Mouse (Mus musculus) MEL (cell line): ENCODE data around the gene Wdr61.

Experiments
- CTCF ChIP-seq, 3 experiments: IDR thresholded peaks in 2 of 3; conservative IDR thresholded peaks in 1 of 3; 2 replicates each; pipeline ENCODE4 v1.5.1; 2011 to 2012; ENCODE audit warnings: low read length in 3 of 3, low read depth in 2 of 3, mild to moderate bottlenecking in 2 of 3, improper control_type of control experiment in 1 of 3, inconsistent platforms in 1 of 3, mixed read lengths in 1 of 3, moderate library complexity in 1 of 3; ENCODE audit not compliant: control insufficient read depth in 1 of 3, insufficient read depth in 1 of 3, poor library complexity in 1 of 3, severe bottlenecking in 1 of 3
- EP300 ChIP-seq, 2 experiments: IDR thresholded peaks; 2 replicates each; pipeline ENCODE4 v1.6.1; 2011; ENCODE audit warnings: improper control_type of control experiment in 2 of 2, low read length in 2 of 2, low read depth in 1 of 2, mild to moderate bottlenecking in 1 of 2
- GATA1 ChIP-seq: IDR thresholded peaks from 2 replicates; pipeline ENCODE4 v1.6.1; 2011; ENCODE audit warnings: low read depth, low read length, improper control_type of control experiment
- MAFK ChIP-seq: IDR thresholded peaks from 2 replicates; pipeline ENCODE4 v1.6.1; 2011; ENCODE audit warnings: low read depth, mild to moderate bottlenecking, low read length, improper control_type of control experiment, borderline replicate concordance
- POLR2A ChIP-seq, 2 experiments: IDR thresholded peaks; 2 replicates each; pipeline ENCODE4 v1.6.1; 2011 to 2012; ENCODE audit warnings: low read length in 2 of 2, mild to moderate bottlenecking in 2 of 2, control low read depth in 1 of 2, improper control_type of control experiment in 1 of 2, low read depth in 1 of 2, moderate library complexity in 1 of 2; ENCODE audit not compliant: control insufficient read depth in 1 of 2, insufficient read depth in 1 of 2, poor library complexity in 1 of 2
- POLR2AphosphoS2 ChIP-seq: IDR thresholded peaks from 2 replicates; pipeline ENCODE4 v1.6.1; 2011; ENCODE audit warnings: low read length, improper control_type of control experiment
- POLR2AphosphoS5 ChIP-seq: IDR thresholded peaks from 2 replicates; pipeline ENCODE4 v1.6.1; 2012; ENCODE audit warnings: low read depth, borderline replicate concordance, mild to moderate bottlenecking, inconsistent platforms, low read length, moderate library complexity, mixed read lengths
- TAL1 ChIP-seq: IDR thresholded peaks from 2 replicates; pipeline ENCODE4 v1.6.1; 2012; ENCODE audit warnings: mild to moderate bottlenecking, inconsistent platforms, low read length, moderate library complexity, mixed read lengths
- UBTF ChIP-seq: IDR thresholded peaks from 2 replicates; pipeline ENCODE4 v1.6.1; 2012; ENCODE audit warnings: low read depth, mild to moderate bottlenecking, inconsistent platforms, low read length, improper control_type of control experiment, moderate library complexity, borderline replicate concordance; ENCODE audit not compliant: insufficient read depth
- USF1 ChIP-seq: IDR thresholded peaks from 2 replicates; pipeline ENCODE4 v1.6.1; 2014; ENCODE audit warnings: low read depth, mild to moderate bottlenecking, inconsistent platforms, low read length, improper control_type of control experiment, moderate library complexity
- ZC3H11A ChIP-seq: IDR thresholded peaks from 2 replicates; pipeline ENCODE4 v1.6.1; 2012; ENCODE audit warnings: low read depth, mild to moderate bottlenecking, inconsistent platforms, low read length, improper control_type of control experiment
- ZKSCAN1 ChIP-seq: IDR thresholded peaks from 2 replicates; pipeline ENCODE4 v1.6.1; 2012; ENCODE audit warnings: low read depth, mild to moderate bottlenecking, inconsistent platforms, low read length, improper control_type of control experiment, moderate library complexity

DNA sequence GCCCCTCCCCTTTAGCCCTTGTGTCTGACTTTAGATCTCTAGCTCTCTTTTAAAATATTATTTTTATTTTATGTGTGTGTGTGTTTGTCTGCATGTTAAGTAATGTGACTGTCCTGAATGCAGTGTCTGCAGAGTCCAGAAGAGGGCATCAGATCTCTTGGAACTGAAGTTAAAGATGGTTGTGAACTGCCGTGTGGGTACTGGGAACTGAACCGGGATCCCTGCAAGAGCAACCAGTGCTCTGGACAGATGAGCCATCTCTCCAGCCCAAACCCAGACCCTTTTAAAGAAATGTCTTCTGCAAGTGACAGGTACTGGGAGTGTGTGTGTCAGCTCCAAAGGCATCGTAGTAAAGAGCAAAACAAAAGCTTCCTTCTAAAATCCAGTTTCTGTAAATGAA, 68.2 kb downstream of the Wdr61 start:
- TF ChIP-seq CTCF (IDR thresholded peaks at IDR 0.05 in 2 of 3, conservative IDR thresholded peaks at IDR 0.05 in 1 of 3; ENCODE audit: control insufficient read depth in 1 of 3, insufficient read depth in 1 of 3, low read depth in 2 of 3, low read length in 3 of 3, poor library complexity in 1 of 3, severe bottlenecking in 1 of 3) (peak in 2 of 3 experiments; percentile 10 to 17; a peak in 1 of 6 replicates), GATA1 (no peak), POLR2AphosphoS2 (no peak), USF1 (no peak), EP300 (IDR thresholded peaks at IDR 0.05; ENCODE audit: low read depth in 1 of 2, low read length in 2 of 2) (no peak), TAL1 (no peak), ZKSCAN1 (no peak), POLR2A (IDR thresholded peaks at IDR 0.05; ENCODE audit: control insufficient read depth in 1 of 2, insufficient read depth in 1 of 2, low read depth in 1 of 2, low read length in 2 of 2, poor library complexity in 1 of 2) (no peak), UBTF (no peak), POLR2AphosphoS5 (no peak), ZC3H11A (no peak), MAFK (no peak)
